Mouse (Mus musculus) testis, postnatal 14 days (tissue): ENCODE results near the gene Atp13a3.

Experiments used
- DNase-seq: peaks from one replicate; pipeline ENCODE4 v3.0.0; 2021; ENCODE audit warnings: low spot score

Atp13a3 gene

GRCm38 (mm10) chr16:30275558-30276340 is 130.0 kb downstream of the Atp13a3 start:
- no peak for DNase-seq

- no peak for DNase-seq
These were observed 132.7 kb downstream of the Atp13a3 start for GRCm38 (mm10) chr16:30273065-30273464.

- DNase-seq, result no peak
These were observed 133.7 kb downstream of the Atp13a3 start for GRCm38 (mm10) chr16:30271941-30272595.

- DNase-seq, result no peak
These were observed 134.5 kb downstream of the Atp13a3 start for GRCm38 (mm10) chr16:30271223-30271761.

- DNase-seq, result no peak
These were observed 138.4 kb downstream of the Atp13a3 start, which contains the start of gene Cpn2 for GRCm38 (mm10) chr16:30267359-30267758. TSS of gene Cpn2 (minus strand) at chr16:30267499.

GRCm38 (mm10) chr16:30266561-30266960 is 139.2 kb downstream of the Atp13a3 start:
- DNase-seq, result no peak

GRCm38 (mm10) chr16:30265611-30266010 is 140.2 kb downstream of the Atp13a3 start:
- DNase-seq, result no peak

- DNase-seq, result no peak
These were observed 142.6 kb downstream of the Atp13a3 start for GRCm38 (mm10) chr16:30263156-30263555.

- DNase-seq, result peak; percentile 44
These were observed 143.1 kb downstream of the Atp13a3 start for GRCm38 (mm10) chr16:30262664-30263063.
